Mouse (Mus musculus): ENCODE data around the gene Smad6. TPM values are rescaled to one million over a fixed set of nuclear protein-coding genes. Genes with fewer than 3 reads are reported as not detected.

The Smad6 gene
- 1 to 10 TPM; 1.4 to 2.2 TPM for total RNA-seq (2021)

GRCm38 (mm10) chr9:64021853-64022561 is at the start of gene Smad6:
Gene Smad6, minus strand, starts transcription at chr9:64022059.
- DNase-seq, result peak; percentile 56 to 67

GRCm38 (mm10) chr9:64070674-64071073 is 48.8 kb upstream of the Smad6 start:
- DNase-seq, result no peak

- no peak for DNase-seq
Measured at GRCm38 (mm10) chr9:64069131-64069530, 47.3 kb upstream of the Smad6 start.

GRCm38 (mm10) chr9:64068571-64068970 is 46.7 kb upstream of the Smad6 start:
- no peak for DNase-seq

GRCm38 (mm10) chr9:64067787-64068186 is 45.9 kb upstream of the Smad6 start:
- no peak for DNase-seq

- no peak for DNase-seq
Measured at GRCm38 (mm10) chr9:64060033-64060539, 38.2 kb upstream of the Smad6 start.

GRCm38 (mm10) chr9:64057903-64058650 is 36.2 kb upstream of the Smad6 start:
- DNase-seq, result no peak

GRCm38 (mm10) chr9:64055162-64055561 is 33.3 kb upstream of the Smad6 start:
- DNase-seq, result no peak

GRCm38 (mm10) chr9:64053786-64054185 is 31.9 kb upstream of the Smad6 start:
- DNase-seq, result no peak

GRCm38 (mm10) chr9:64051241-64051640 is 29.4 kb upstream of the Smad6 start:
- no peak for DNase-seq

GRCm38 (mm10) chr9:64050513-64051065 is 28.7 kb upstream of the Smad6 start:
- DNase-seq, result no peak

- DNase-seq, result peak in 1 of 2 experiments; percentile 14
Measured at GRCm38 (mm10) chr9:64049471-64050380, 27.9 kb upstream of the Smad6 start.

GRCm38 (mm10) chr9:64045117-64045890 is 23.4 kb upstream of the Smad6 start:
- no peak for DNase-seq

GRCm38 (mm10) chr9:64044343-64044742 is 22.5 kb upstream of the Smad6 start:
- DNase-seq, result no peak

GRCm38 (mm10) chr9:64042911-64043310 is 21.1 kb upstream of the Smad6 start:
- no peak for DNase-seq

GRCm38 (mm10) chr9:64042216-64042615 is 20.4 kb upstream of the Smad6 start:
- no peak for DNase-seq

GRCm38 (mm10) chr9:64029908-64030631 is 8.2 kb upstream of the Smad6 start:
- no peak for DNase-seq

- DNase-seq, result no peak
Measured at GRCm38 (mm10) chr9:64025565-64025964, 3.7 kb upstream of the Smad6 start.

GRCm38 (mm10) chr9:64024976-64025375 is 3.1 kb upstream of the Smad6 start:
- DNase-seq, result no peak

GRCm38 (mm10) chr9:64022562-64023366 is 905 bp upstream of the Smad6 start:
- peak; percentile 77 to 78 for DNase-seq

Data from layer of hippocampus, postnatal 36 days (tissue).